Mouse (Mus musculus): ENCODE results near the gene Tgfbi.
A peak's percentile ranks its signal among the peaks of the same experiment; 100 is the strongest.

The Tgfbi gene

GRCm38 (mm10) chr13:56634920-56635319, 25.6 kb downstream of the Tgfbi start:
- no peak for DNase-seq (ENCODE audit: low spot score)

GRCm38 (mm10) chr13:56637027-56637426, 27.7 kb downstream of the Tgfbi start:
- no peak for DNase-seq (ENCODE audit: low spot score)

GRCm38 (mm10) chr13:56641746-56642145, 32.4 kb downstream of the Tgfbi start:
- no peak for DNase-seq (ENCODE audit: low spot score)

GRCm38 (mm10) chr13:56644031-56644430, 34.7 kb downstream of the Tgfbi start:
- DNase-seq (ENCODE audit: low spot score), result no peak

- DNase-seq (ENCODE audit: low spot score), result no peak
Observed at GRCm38 (mm10) chr13:56645744-56646143, 36.4 kb downstream of the Tgfbi start.

- no peak for DNase-seq (ENCODE audit: low spot score)
Observed at GRCm38 (mm10) chr13:56647597-56648405, 38.5 kb downstream of the Tgfbi start.

- no peak for DNase-seq (ENCODE audit: low spot score)
Observed at GRCm38 (mm10) chr13:56650020-56650419, 40.7 kb downstream of the Tgfbi start.

GRCm38 (mm10) chr13:56652381-56652780, 43.1 kb downstream of the Tgfbi start:
- no peak for DNase-seq (ENCODE audit: low spot score)

- DNase-seq (ENCODE audit: low spot score), result no peak
Observed at GRCm38 (mm10) chr13:56654176-56654575, 44.9 kb downstream of the Tgfbi start.

GRCm38 (mm10) chr13:56657946-56658512, 48.7 kb downstream of the Tgfbi start:
- peak; percentile 13 for DNase-seq (ENCODE audit: low spot score)

GRCm38 (mm10) chr13:56658931-56659330, 49.6 kb downstream of the Tgfbi start:
- no peak for DNase-seq (ENCODE audit: low spot score)

GRCm38 (mm10) chr13:56661914-56662621, 52.7 kb downstream of the Tgfbi start:
- no peak for DNase-seq (ENCODE audit: low spot score)

GRCm38 (mm10) chr13:56664256-56665170, 55.2 kb downstream of the Tgfbi start:
- DNase-seq (ENCODE audit: low spot score), result no peak

GRCm38 (mm10) chr13:56671206-56671605, 61.9 kb downstream of the Tgfbi start:
- no peak for DNase-seq (ENCODE audit: low spot score)

GRCm38 (mm10) chr13:56677731-56678130, 68.4 kb downstream of the Tgfbi start:
- DNase-seq (ENCODE audit: low spot score), result no peak

GRCm38 (mm10) chr13:56678188-56678787, 69.0 kb downstream of the Tgfbi start:
- DNase-seq (ENCODE audit: low spot score), result no peak

GRCm38 (mm10) chr13:56678826-56679504, 69.6 kb downstream of the Tgfbi start:
- no peak for DNase-seq (ENCODE audit: low spot score)

GRCm38 (mm10) chr13:56681924-56682323, 72.6 kb downstream of the Tgfbi start:
- no peak for DNase-seq (ENCODE audit: low spot score)

GRCm38 (mm10) chr13:56682326-56682725, 73.0 kb downstream of the Tgfbi start:
- DNase-seq (ENCODE audit: low spot score), result no peak

GRCm38 (mm10) chr13:56683306-56683705, 74.0 kb downstream of the Tgfbi start:
- no peak for DNase-seq (ENCODE audit: low spot score)
